Mouse (Mus musculus) heart, postnatal 0 days (tissue): ENCODE data around the gene Cachd1. TPM values are rescaled to one million over a fixed set of nuclear protein-coding genes. Genes with fewer than 3 reads are reported as not detected.

ENCODE experiments used
- ATAC-seq: fragments of 200-750 bp; cut with Nextera tagmentation; 2 replicates; pipeline ENCODE4 v1.8.0; 2017; ENCODE audit warnings: low read depth, moderate number of reproducible peaks, moderate library complexity; ENCODE audit not compliant: insufficient read depth
- DNase-seq: peaks from one replicate; pipeline ENCODE4 v3.0.0-alpha.2; 2016; ENCODE audit warnings: low spot score
- H3K27ac ChIP-seq: fragments of 300-500 bp; sonication (generic); 2 replicates; pipeline ENCODE4 v1.5.1; 2014; ENCODE audit warnings: low read depth, mild to moderate bottlenecking
- H3K27me3 ChIP-seq: fragments of 300-500 bp; sonication (generic); 2 replicates; pipeline ENCODE4 v1.6.1; 2014; ENCODE audit warnings: low read length, mixed read lengths; ENCODE audit not compliant: control insufficient read depth, insufficient read depth
- H3K36me3 ChIP-seq: fragments of 300-500 bp; sonication (generic); replicated peaks from 2 replicates; pipeline ENCODE4 v1.6.1; 2014; ENCODE audit warnings: low read length, mixed read lengths; ENCODE audit not compliant: control insufficient read depth, insufficient read depth
- H3K4me1 ChIP-seq: fragments of 300-500 bp; sonication (generic); 2 replicates; pipeline ENCODE4 v1.6.1; 2014; ENCODE audit warnings: antibody characterized with exemption; ENCODE audit not compliant: control insufficient read depth, insufficient read depth
- H3K4me2 ChIP-seq: fragments of 300-500 bp; sonication (generic); 2 replicates; pipeline ENCODE4 v1.6.1; 2014; ENCODE audit warnings: low read depth, mild to moderate bottlenecking, low read length, moderate library complexity
- H3K4me3 ChIP-seq: fragments of 300-500 bp; sonication (generic); 2 replicates; pipeline ENCODE4 v1.5.1; 2014; ENCODE audit warnings: low read depth, low read length
- H3K9ac ChIP-seq: fragments of 300-500 bp; sonication (generic); replicated peaks from 2 replicates; pipeline ENCODE4 v1.6.1; 2014; ENCODE audit warnings: low read depth, low read length, mixed read lengths
- H3K9me3 ChIP-seq: fragments of 300-500 bp; sonication (generic); replicated peaks from 2 replicates; pipeline ENCODE4 v1.6.1; 2016; ENCODE audit warnings: low read length; ENCODE audit not compliant: control insufficient read depth
- CTCF ChIP-seq: IDR thresholded peaks from 2 replicates; pipeline ENCODE4 v1.5.1; 2016; ENCODE audit warnings: antibody characterized with exemption, control low read depth, low read depth
- EP300 ChIP-seq: IDR thresholded peaks from 2 replicates; pipeline ENCODE4 v1.6.1; 2016; ENCODE audit warnings: antibody characterized with exemption, low read depth
- WGBS: fragments of 180-500 bp; shearing (Covaris S2); extraction: QIAGEN DNeasy Blood & Tissue Kit; methylation state at CpG from one replicate; pipeline ENCODE4 v1.1.7; 2014; 5-methylcytosine and 5-hydroxymethylcytosine counted together
- polyA plus RNA-seq: library from polyadenylated mRNA; unstranded; fragments of >200 nt; fragmentation: Nextera tagmentation; extraction: Ambion mirVana; gene quantifications from 2 replicates; pipeline ENCODE4 v1.2.1, GENCODE M21; 2015
- total RNA-seq: library from RNA; depleted of rRNA; stranded (reverse); fragments of >200 nt; gene quantifications from 2 replicates; pipeline ENCODE4 v1.2.3, GENCODE M21; 2014; ENCODE audit warnings: low replicate concordance; rRNA removed

The Cachd1 gene
- total and polyA plus RNA-seq, 2 experiments from 2014 or later = 3.1 to 11.3 TPM

DNA sequence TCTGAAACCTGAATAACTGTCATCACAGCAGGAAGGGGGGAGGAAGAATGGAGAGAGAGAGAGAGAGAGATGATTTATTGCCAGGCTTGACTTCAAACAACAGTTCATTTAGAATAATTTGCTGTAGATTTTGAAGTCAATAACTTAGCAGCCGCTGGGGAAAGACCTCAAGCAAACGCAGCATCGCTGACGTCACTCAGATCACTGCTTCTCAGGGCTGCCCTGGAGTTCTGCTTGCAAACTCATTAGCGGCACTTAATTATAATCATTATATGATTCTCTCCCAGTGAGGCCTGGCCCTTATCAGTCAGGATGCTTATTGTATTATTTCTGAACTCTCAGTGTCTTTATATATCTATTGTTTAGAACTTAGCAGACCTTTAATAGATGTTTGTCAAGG is 289.9 kb downstream of the Cachd1 start:
- no peaks in the 10 kb centered on the region for H3K36me3 ChIP-seq
- no peaks in the 10 kb centered on the region for H3K9me3 ChIP-seq
- H3K27ac ChIP-seq = no peak overlapping the region
- H3K9ac ChIP-seq = no peak overlapping the region
- 58% methylated on average over 5 of the region's 5 CpGs for WGBS
- H3K4me2 ChIP-seq = no peak overlapping the region
- no peaks in the 10 kb centered on the region for H3K27me3 ChIP-seq
- H3K4me1 ChIP-seq = no peaks in the 10 kb centered on the region
- DNase-seq (no peak), ATAC-seq (no peak)
- no peak overlapping the region for H3K4me3 ChIP-seq
- TF ChIP-seq CTCF = no peak
- TF ChIP-seq EP300 = no peak

GRCm38 (mm10) chr4:101068786-101069153 is 292.3 kb downstream of the Cachd1 start, which contains the start of gene Raver2:
Raver2 (plus strand) TSS chr4:101068983.
- H3K4me3 ChIP-seq = peak within 1 kb of the TSS; percentile 88
- DNase-seq = peak; percentile 47

GRCm38 (mm10) chr4:101069154-101069971 is 292.9 kb downstream of the Cachd1 start:
- peak overlapping the region; percentile 70 for H3K9ac ChIP-seq
- H3K27me3 ChIP-seq = no peaks in the 10 kb centered on the region
- H3K36me3 ChIP-seq = no peaks in the 10 kb centered on the region
- H3K27ac ChIP-seq = no peak overlapping the region
- peak overlapping the region; percentile 88 for H3K4me3 ChIP-seq
- ATAC-seq (peak; percentile 59), DNase-seq (peak; percentile 18)
- H3K4me2 ChIP-seq = peak overlapping the region; percentile 96
- TF ChIP-seq EP300 = no peak
- TF ChIP-seq CTCF = no peak
- no peaks in the 10 kb centered on the region for H3K4me1 ChIP-seq
- 1% methylated on average over 55 of the region's 55 CpGs for WGBS
- no peaks in the 10 kb centered on the region for H3K9me3 ChIP-seq

More at GRCm38 (mm10) chr4:101068786-101069153, 292.3 kb downstream of the Cachd1 start, which contains the start of gene Raver2:
- H3K36me3 ChIP-seq = no peaks in the 10 kb centered on the region
- 3% methylated on average over 36 of the region's 54 CpGs for whole genome bisulfite sequencing
- peak within 1 kb of the TSS; percentile 96 for H3K4me2 ChIP-seq
- peak within 1 kb of the TSS; percentile 70 for H3K9ac ChIP-seq
- H3K9me3 ChIP-seq = no peaks in the 10 kb centered on the region
- H3K27me3 ChIP-seq = no peaks in the 10 kb centered on the region
- ATAC-seq = peak; percentile 90
- no peaks in the 10 kb centered on the region for H3K4me1 ChIP-seq
- no peak within 1 kb of the TSS for H3K27ac ChIP-seq
- TF ChIP-seq CTCF (no peak), EP300 (no peak)

DNA sequence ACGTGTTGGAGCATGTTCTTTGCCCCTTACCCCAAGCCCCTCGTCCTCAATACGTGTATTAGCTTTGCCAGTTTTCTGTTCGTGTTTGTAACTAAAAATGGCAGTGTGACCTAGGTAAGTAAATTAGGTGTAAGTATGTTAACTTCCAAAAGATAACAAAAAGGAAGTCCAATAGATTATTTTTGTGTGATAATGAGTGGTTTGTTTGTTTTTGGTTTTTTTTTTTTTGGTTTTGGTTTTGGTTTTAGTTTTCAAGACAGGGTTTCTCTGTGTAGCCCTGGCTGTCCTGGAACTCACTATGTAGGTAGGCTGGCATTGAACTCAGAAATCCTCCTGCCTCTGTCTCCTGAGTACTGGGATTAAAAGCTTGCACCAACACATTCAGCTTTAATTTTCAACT is 295.1 kb downstream of the Cachd1 start:
- Histone ChIP-seq H3K27me3 (no peaks in the 10 kb centered on the region), H3K4me2 (no peak overlapping the region), H3K9ac (no peak overlapping the region), H3K27ac (no peak overlapping the region), H3K9me3 (no peaks in the 10 kb centered on the region), H3K36me3 (no peaks in the 10 kb centered on the region), H3K4me1 (no peaks in the 10 kb centered on the region), H3K4me3 (no peak overlapping the region)
- TF ChIP-seq EP300 (no peak), CTCF (no peak)
- ATAC-seq = no peak
- 80% methylated on average over 4 of the region's 4 CpGs for WGBS
- DNase-seq = no peak

GRCm38 (mm10) chr4:101076425-101076824 is 299.9 kb downstream of the Cachd1 start:
- TF ChIP-seq EP300 (no peak), CTCF (no peak)
- Histone ChIP-seq H3K27me3 (no peaks in the 10 kb centered on the region), H3K4me2 (no peak overlapping the region), H3K4me3 (no peak overlapping the region), H3K4me1 (peaks cover 5% of the 10 kb centered on the region; the same call in 1 of the 2 replicates), H3K9me3 (no peaks in the 10 kb centered on the region), H3K9ac (no peak overlapping the region), H3K27ac (no peak overlapping the region), H3K36me3 (no peaks in the 10 kb centered on the region)
- ATAC-seq (no peak), DNase-seq (no peak)
- 82% methylated on average over 3 of the region's 3 CpGs for WGBS

Other genes with a start within 250 kb of the Cachd1 start
- gene Gm10577, start 244.0 kb downstream of the Cachd1 start, total RNA-seq = not detected in 2 replicates
- not detected in 2 replicates for gene Gm10577, start 244.0 kb downstream of the Cachd1 start, polyA plus RNA-seq